Mouse (Mus musculus): ENCODE results near the gene Bmpr1b.

The Bmpr1b gene

DNA sequence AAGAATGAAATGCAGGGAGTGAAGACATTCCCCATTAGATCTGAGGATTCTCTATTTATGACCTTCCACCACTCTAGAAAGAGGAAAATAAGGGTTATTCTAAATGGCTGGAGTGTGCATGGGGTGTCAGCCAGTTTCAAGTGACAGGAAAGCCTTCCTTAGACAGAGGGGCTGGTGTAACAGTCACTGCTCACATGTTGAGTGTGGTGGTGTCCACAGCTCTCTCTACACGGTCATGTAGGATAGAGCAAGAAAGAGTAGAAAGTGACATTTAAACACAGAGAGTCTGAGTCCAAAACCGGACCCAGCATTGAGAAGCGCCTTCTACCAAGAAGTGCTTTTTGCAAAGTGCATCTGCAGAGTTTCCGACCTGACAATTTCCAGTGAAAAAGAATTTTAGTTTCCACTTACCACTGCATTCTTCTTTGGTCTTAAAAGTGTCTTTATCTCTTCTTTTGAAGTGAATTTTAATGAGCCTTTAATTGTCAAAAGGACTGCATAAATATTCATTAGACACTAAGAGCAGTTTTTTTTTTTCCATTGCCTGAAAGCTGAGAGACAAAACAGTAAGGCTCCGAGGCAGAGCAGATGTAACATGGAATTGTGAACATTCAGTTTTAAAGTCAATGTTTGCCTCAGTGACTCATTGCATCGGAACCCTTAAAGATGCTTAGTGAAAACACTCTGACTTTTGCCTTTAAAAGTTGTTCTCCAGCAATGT, 263.2 kb downstream of the Bmpr1b start:
- DNase-seq (ENCODE audit: low spot score in 2 of 2): no peak

DNA sequence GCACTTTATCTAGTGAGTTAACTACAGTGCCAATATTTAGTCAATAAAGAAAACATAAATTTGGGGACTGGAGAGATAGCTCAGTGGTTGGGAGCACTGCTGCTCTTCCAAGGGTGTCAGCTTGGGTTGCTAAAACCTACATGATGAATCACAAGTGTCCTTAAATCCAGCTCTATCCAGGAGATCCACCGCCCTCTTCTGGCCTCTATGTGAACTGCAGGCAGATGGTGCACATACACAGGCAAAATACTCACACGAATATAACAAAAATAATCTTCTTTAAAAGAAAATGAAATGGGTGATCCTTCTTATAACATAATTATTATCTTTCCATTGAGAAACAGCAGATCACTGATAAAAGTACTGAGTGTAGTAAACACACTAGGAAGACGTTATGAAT, 268.9 kb downstream of the Bmpr1b start:
- no peak for DNase-seq (ENCODE audit: low spot score in 2 of 2)

DNA sequence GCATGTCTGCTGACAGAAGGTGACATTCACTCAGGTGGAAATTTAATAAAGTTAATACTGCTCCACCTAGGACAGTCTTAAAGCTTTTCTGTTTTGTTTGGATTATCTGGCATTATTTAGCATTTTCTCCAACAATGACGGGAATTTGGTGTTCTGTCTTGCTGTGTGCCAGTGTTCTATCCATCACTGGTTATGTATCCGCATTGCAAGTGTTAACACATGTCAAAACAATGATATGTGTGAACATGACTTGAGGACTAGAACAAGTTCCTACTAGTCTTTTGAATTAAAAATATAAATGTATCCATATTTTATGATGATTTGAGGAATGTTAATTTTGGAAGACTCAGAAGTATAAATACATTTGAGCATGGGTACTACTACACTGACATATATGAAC, 269.7 kb downstream of the Bmpr1b start:
- DNase-seq (ENCODE audit: low spot score in 2 of 2): no peak

DNA sequence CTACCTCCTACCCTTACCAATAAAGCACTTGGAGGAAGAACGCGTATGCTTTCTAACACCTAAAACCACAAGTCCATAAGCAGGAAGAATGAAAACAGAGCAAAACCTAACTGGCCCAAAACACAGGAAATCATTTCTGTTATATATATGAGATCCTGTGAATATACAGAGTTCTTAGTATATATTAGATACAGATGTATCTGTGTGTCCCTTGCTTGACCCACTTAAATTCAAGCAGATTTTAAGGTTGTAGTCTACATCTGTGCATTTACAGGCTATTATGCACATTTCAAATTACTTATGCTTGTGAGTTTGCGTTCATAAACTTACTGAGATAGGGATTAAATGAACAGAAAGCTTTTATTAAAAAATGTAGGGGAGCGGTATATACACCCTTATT, 271.5 kb downstream of the Bmpr1b start:
- DNase-seq (ENCODE audit: low spot score in 2 of 2): no peak

DNA sequence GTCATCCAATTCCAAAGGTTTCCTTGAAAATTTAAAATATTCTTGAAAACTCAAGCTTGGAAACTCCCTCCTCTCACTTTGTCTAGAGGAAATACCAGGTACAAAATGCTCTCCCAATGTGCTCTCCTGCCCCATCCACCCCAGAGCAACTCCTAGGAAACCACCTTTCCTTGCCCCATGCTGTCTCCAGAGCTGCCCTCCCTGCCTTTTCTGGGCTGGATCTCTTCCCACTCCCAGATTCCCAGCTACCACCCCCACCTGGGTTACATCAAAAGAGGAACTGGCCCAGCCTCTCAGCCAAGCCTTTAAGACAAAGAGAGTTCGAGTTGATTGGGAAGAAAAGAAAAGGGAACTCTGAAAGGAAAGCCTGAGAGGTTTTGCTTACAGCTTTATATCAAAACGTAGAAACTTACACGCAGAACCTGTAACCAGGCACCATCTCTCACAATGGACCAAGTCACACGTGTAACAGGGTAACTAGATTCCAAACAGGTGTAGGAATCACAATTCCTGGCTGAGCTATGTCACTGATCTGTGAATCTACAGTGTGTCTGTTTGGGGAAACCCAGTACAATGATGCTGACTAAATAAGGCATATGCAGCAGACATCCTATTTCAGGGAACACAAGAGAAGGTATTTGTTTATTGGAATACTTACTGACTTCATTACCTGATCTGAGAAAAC, 272.2 kb downstream of the Bmpr1b start:
- no peak for DNase-seq (ENCODE audit: low spot score in 2 of 2)

DNA sequence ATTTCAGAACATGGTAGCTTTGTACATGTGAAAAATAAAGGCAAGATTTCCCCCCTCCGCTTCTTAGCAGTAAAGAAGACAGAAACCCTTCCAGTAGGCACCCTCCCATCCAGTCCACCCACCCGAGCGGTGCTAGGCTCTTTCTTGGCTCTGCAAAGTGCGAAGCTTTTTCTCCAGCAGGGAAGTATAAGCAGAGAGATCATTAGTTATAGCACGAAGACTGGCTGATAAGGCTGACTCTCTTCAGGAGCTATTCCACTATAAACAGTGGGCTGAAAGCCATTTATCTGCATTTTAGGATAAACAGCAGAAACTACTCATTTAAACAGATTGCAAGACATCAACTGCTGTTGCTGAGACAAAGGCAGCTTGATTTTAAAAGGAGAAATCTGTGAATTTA, 274.1 kb downstream of the Bmpr1b start:
- DNase-seq (ENCODE audit: low spot score in 2 of 2): no peak

DNA sequence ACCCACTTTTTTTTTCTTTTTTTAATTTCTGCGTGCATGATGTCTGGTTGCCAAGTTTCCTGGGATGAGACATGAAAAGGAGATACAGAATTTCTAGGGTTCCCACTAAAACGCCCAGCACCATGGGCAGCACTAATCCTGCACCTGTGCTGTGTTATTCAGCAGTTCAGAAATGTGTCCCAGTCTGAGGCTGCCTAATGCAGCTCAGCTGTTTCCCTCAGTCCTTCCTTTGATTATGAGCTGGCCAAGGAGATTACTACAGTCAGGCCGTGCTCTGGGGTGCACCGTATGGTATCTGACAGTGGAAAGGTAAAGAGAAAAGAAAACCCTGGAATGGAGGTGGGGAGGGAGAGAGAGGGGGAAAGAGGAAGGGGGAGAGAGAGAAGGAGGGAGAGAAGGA, 278.6 kb downstream of the Bmpr1b start:
- no peak for DNase-seq (ENCODE audit: low spot score in 2 of 2)

DNA sequence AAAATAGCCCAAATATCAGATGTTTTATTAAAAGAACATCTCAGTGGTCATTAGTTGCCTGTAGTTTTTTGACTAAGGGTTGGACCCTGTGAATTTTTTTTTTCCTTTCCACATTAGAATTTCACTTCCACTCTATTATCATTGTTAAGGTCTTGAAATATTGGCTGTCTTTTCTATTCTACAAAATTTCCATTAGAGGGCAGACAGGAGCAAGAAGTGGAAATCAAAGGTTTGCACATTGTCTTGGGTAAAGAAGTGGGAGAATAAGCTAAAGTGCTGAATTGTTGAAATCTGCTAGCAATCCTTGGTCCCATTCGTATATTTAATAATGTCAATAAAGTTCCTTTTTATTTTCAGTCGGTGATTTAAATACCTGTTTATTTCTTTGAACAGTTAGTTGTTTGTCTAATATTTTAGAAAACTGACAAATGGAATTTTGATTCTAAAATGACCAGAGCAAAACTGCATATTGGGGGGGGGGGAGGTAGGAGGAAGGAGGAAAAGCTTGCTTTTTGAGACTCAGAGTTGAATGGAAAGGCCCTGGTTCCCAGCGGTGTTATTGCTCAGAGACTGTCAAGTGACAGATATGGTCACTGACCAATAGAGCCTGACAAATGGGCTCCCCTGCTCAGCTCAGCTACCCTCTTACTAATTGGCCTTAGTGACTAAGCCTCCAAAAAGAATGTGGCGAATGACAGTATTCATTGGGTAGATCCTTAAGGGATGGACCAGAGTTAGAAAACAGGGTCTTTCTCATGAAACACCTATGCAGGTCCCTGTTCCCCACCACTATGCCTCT, 281.6 kb downstream of the Bmpr1b start:
- no peak for DNase-seq (ENCODE audit: low spot score in 2 of 2)

DNA sequence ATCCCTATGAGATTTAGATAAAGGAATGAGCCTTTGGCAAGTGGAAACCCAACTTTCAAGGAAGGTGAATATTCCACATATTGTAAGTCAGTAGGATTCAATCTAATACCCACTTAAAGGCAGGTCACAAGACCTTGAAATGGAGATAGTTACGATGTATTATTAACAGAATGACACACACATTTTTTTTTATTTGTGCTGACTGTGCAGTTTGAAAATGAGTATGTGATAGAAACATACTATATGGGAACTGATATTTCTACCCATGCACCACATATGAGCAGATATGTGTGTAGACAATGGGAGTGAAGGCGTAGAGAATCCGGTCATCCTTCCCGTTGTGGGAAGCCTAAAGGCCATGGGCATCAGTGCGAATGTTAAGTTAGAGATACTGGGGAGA, 285.0 kb downstream of the Bmpr1b start:
- no peak for DNase-seq (ENCODE audit: low spot score in 2 of 2)

DNA sequence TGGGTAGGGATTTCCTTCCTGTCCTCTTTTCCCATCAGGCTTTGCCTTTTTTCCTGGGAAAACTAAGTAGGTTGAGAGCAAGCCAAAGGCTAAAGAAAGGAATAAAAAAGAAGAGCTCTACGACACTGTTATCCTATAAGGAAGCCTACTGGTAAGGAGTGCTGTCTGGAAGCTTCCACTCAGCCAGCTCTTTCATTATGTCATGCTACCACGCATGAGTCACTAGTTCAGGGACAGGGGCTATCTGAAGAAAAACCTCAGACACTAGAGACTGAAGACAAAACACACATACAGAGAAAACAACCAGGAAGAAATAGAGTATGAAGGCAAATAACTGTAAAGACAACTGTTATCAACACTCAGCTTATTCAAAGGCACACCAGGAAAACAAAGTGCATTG, 286.7 kb downstream of the Bmpr1b start:
- DNase-seq (ENCODE audit: low spot score in 2 of 2): no peak

DNA sequence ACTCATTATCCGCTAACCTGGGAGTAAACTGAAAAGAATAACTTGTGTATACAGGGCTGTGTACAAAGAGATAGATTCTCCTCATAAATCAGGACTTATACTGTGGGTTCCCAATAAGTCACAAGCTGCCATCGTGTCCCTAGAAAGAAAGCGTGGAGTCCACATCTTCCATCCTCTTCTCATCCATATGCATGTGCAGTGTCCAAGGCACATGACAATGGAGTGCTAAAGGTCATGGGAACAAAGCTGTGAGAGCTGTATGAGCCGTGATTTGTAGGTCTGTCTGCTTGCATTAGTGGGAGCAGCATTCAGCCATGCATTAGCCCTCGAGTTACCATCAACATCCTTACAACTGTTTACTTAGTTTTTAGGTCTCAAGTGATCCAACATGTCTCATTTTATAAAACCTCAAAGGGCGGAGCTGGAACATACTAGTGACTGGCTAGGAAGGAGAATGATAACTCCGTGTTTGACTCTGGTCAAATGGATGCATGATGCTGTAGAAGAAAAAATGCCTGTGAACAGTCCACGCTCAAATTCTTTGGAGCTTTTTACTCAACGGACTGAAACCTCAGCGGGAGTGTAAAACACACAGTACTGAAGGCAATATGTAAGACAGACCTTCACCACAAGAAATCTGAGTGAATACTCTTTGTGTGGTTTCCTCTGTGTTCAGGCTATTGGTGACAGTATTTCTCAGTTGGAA, 296.7 kb downstream of the Bmpr1b start:
- no peak for DNase-seq (ENCODE audit: low spot score in 2 of 2)

DNA sequence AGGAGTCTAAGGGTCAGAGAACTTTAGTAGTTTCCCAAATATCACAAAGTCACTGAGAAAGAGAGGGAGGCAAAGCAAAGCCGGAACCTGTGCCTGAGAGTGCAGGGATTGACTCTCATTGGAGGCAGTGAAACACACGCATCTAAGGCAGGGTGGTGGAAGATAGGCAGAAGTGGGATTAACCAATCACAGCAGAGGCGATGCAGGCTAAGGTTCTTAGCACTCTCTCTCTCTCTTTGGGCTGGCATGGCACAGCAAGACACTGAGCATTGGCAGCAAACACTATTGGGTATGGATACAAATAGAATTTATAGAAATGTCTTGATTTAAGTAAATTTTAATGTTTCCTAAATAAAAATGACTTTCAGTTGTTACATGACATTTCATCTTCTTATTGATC, 297.4 kb downstream of the Bmpr1b start:
- no peak for DNase-seq (ENCODE audit: low spot score in 2 of 2)

DNA sequence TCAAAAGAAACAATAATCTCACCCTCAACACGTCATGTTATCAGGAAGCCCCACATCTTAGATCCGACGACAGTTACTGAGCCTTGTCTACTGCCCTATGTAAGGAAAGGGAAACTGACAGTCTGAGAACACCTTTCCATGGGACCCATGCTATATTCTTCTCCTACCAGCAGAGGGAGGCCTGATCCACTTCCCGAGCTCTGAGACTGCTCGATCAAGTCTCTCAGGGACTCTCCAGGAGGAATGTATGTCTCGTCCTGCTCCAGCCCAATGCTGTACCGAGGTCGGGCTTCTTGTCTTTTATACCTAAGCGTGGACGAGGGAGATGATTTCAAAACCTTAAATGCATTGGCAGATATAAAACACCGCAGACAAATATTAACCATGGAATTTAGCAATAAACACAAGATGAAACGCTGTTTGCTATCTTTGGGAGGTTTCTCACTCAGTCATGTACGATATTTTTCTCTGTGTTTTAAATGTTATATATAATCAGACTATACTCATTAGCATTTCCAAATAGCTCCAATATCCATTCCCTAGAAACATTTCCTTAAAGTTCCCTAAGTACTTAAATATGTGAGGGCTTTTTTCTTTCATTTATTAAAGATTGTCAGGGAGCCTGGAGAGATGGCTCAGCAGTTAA, 306.3 kb downstream of the Bmpr1b start:
- no peak for DNase-seq (ENCODE audit: low spot score in 2 of 2)

DNA sequence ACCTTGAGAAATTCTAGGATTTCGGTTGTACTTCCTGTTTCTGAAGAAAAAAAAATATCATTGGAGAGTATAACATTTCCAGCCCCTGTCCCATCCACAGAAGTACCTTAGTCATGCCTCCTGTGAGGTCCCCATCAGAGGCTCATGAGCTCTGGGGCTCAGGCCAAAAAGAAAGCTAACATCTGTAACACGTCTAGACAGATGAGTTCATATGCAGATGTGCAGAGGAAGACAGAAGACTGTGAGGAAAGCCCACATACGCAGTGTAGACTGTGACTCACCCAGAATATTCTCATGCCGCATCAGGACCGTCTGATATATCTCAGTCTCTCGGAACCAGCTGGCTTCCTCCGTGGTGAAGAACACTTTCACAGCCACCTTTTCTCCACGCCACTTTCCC, 312.1 kb downstream of the Bmpr1b start:
- no peak for DNase-seq (ENCODE audit: low spot score in 2 of 2)

DNA sequence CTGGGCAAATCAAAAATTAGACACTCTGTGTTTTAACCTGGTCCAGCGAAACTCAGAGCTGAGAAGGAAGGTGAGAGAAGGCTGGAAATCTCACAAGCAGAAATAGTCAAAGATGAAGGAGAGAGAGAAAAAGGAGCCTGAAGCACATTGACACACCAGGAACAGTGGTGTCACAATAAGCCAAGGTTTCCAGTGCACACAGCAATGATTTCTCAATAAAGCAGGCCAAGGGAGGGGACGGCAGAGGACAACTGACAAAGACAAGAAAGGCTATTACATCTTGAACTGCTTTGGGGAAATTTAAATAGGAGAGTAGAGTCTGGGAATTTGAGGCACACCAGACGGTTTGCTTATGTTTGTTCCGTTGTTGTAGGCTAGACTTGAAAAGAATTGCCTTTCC, 314.9 kb downstream of the Bmpr1b start:
- no peak for DNase-seq (ENCODE audit: low spot score in 2 of 2)

DNA sequence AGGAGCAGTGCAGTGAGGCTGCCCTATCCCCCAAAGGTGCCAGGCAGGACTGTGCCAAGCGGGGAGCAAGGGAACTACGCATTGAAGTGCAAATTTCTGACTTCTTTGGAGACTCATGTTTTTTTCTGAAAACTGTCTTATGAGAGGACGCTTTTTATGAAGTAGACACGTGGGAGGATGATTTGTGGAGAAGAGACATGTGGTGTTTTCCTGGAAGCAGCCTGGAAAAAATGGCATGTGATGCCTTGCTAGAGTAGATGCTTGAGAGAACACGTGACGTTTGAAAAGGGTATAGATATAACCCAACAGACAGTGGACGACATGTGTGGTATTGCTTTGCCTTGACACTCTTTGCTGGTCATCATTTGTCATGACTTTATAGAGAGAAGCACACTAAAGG, 319.1 kb downstream of the Bmpr1b start:
- DNase-seq (ENCODE audit: low spot score in 2 of 2): no peak

DNA sequence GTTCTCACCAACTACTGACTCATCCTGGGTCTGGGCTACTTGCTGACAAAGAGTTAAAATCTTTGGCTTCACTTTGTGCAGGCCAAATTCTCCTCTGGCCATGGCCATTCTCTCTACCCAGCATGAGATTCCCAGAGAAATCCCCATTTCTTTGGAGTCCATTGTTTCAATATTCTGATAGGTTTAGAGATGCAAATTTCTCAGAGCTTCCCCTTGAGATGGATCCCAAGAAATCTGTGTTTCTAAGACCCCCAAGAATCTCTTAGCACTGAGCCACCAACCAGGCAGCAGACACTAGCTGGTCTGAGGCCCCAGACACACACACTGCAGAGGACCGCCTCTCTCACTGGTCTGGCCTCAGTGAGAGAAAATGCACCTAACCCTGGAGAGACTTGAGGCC, 320.0 kb downstream of the Bmpr1b start:
- DNase-seq (ENCODE audit: low spot score in 2 of 2): no peak

DNA sequence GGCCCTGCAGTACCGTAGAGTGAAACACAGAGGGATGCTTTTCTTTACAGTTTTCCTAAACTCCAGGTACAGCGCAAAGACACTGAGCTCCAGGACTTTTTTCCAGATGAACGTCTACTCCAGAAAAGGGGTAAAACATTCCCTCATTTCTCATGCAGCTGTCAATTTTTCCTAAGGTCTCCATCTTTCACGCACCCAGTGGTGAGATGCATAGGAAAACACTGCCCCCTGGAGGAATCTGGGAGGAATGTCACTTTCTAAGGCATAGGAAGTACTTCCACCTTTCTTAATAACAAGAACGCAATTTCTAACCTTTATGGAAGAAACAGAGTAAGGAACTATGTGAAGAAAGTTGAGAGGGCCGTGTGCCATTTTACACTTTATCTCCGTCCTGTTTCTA, 330.4 kb downstream of the Bmpr1b start:
- no peak for DNase-seq (ENCODE audit: low spot score in 2 of 2)

DNA sequence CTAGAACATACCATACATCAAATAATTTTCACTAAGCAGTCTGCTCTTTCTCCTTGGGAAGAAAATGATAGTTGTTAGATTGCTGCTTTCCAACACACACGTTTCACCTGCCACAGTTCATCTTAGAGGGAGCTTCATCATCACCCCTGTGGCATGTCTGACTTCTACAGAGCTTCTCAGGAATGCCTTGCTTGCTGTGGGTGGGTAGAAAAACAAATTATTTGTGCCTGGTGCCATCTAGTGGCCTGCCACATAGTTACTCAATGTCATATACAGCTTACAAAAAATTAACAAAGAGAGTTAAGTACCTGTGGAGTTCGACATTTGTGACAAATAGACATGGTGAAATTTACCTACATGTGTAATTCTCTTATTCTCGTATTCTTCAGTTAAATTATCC, 338.1 kb downstream of the Bmpr1b start:
- DNase-seq (ENCODE audit: low spot score in 2 of 2): no peak

DNA sequence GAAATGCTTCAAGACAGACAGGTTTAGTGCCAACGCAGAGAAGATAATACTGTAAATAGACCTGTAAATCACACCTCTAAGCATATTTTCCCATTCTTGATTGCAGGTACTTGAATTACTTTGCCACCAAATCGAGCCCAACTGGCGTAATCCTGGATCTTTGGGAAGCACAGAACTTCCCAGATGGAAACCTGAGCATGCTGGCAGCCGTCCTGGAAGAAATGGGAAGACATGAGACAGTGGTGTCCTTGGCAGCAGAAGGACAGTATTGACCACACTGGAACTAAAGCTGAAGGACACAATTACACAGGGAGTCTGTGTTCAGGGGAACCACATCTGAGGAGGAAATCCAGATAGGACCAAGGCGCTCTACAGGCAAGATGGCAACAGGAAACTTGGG, 340.9 kb downstream of the Bmpr1b start:
- no peak for DNase-seq (ENCODE audit: low spot score in 2 of 2)

DNA sequence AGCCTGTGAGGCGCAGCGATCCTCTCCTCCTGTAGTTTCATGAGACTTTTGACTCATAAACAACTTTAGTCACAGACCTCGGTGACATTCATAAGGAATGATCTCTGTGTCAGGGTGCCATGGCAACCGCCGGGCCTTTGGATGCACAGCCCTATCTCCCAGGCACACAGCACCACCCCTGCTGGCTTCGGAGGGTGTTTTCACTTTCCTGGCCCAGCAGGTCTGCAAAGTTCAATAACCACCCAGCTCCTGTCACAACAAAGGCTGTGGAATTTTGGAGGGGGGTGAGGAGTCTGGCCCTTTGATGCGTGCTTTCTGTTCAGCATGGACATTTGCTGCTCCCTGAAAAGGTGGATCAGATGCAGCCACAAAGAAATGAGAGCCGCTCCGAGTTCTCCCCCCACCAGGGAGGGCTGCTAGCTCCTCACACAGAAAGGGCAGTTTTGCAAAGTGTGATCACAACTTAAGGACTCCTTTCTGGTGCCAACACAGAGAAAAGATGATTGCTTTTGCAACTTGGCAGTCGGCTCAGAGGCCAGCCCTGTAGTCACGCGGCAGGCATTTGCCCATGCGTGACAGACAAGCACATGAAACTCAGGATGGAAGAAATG, 349.8 kb downstream of the Bmpr1b start:
- no peak for DNase-seq (ENCODE audit: low spot score in 2 of 2)

All from natural killer cell, adult 2 months (primary cell).